Mouse (Mus musculus) heart, adult 8-10 months (tissue): ENCODE data around the gene Gm8220. TPM values are rescaled to one million over a fixed set of nuclear protein-coding genes. Genes with fewer than 3 reads are reported as not detected.
"Not testable (repeated sequence)": the region's sequence is repeated elsewhere in the genome, so short reads cannot be mapped to it uniquely, and the experiment has no call there.

Source experiments
- DNase-seq: peaks from one replicate; pipeline ENCODE4 v3.0.0; 2022; ENCODE audit warnings: low spot score
- total RNA-seq, 4 experiments: library from RNA; stranded (reverse); gene quantifications; 2 replicates each; pipeline ENCODE4 v1.2.4; 2022

The Gm8220 gene
- not detected for total RNA-seq

DNA sequence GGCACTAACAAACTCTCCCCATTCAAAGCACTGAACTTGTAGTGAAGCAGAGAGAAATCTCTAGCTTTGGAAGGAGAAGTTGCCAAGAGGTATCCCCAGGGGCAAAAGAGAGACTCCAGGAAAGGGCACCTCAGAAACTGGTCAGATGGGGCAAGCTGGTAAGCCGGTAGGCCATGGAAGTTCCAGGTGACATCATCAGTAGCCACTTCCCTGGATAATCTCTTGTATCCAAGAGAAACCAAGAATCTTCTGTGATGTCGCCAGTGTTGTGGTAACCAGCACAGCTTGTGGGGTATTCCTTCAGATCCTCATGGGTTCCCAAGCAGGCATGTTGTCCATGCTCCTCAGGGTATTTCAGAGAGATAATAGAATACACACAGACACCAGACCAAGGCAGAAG, at the start of gene Gm8220:
Gene Gm8220 (plus strand): TSS at position 301 of the 400 bp plus-strand sequence.
- not testable (repeated sequence) for DNase-seq

DNA sequence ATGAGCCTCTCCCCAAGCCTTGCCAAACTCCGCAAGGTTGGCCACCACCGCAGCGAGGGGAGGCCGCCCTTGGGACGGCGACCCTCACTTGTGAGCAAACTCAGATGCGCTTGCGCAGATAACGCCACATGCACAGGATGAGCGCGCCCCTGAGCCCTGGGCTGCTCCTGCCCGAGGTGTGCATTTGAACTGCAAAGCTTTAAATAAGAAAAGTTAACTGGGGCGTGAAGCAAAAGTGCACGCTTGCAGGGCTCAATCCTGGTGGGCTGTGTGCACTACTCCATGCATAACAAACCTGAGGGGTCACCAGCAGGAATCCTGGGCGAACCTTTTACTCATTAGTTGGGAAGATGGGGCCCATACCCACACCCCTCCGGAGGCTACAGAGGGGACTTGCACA, 37.3 kb upstream of the Gm8220 start:
- no peak for DNase-seq

DNA sequence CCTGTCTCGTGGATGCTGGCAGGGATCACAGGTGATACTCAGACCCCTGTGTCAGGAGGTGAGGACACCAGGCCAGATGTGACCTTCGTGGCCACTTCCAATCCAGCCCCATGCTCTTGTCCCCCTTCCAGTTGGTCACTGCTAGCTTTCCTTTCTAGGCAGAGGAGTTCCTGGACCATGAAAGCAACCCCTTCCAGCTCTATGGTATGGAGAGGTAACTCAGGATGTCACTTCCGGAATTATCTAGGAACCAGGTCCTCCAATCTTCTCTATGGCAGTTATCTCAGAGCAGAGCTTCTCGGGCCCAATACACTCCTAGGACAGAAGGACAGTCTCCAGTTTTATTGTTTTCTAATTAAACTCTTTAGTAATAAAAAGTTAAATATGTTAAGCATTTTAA, 26.7 kb downstream of the Gm8220 start:
- DNase-seq: not testable (repeated sequence)

DNA sequence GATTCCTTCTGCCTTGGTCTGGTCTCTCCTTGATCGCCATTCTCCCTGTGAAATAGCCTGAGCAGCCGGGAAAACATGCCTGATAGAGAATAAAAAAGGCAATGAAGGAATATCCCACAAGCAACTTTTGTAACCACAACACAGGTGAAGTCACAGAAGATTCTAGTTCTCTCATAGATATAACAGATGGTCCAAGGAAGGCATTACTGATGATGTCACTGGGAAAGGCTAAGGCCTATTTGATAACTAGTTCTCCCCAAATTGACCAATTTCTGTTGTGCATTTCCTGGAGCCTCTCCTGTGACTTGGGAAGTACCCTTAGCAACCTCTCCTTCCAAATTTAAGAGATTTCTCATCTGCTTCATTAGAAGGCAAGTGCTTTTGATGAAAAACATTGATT, 53.1 kb downstream of the Gm8220 start, which contains the start of gene Gm5930:
Gene Gm5930 (minus strand): TSS at position 101 of the 400 bp plus-strand sequence.
- not testable (repeated sequence) for DNase-seq

Other genes with a start within 250 kb of the Gm8220 start
- 1 to 10 TPM in 1 of 4 experiments, under 1 TPM in 2, not detected in 1; 0.52 to 1.8 (median 0.53) TPM for gene Ear2, start 182.9 kb upstream of the Gm8220 start, total RNA-seq
- not detected for gene Gm3327, start 161.7 kb upstream of the Gm8220 start, total RNA-seq
- gene Gm8212, start 87.9 kb upstream of the Gm8220 start, total RNA-seq: not detected
- not detected for gene 4930503E14Rik, start 72.3 kb upstream of the Gm8220 start, total RNA-seq
- not detected for gene Gm5930, start 53.0 kb downstream of the Gm8220 start, total RNA-seq
- not detected for gene Gm8229, start 79.8 kb downstream of the Gm8220 start, total RNA-seq
- gene Gm3371, start 125.1 kb downstream of the Gm8220 start, total RNA-seq: not detected
- not detected for gene Gm8232, start 148.1 kb downstream of the Gm8220 start, total RNA-seq
- gene BC061237, start 206.9 kb downstream of the Gm8220 start, total RNA-seq: not detected
- gene Gm17093, start 232.7 kb downstream of the Gm8220 start, total RNA-seq: not detected